Mouse (Mus musculus) liver, postnatal 0 days (tissue): ENCODE results near the gene Stmn1. TPM values are rescaled to one million over a fixed set of nuclear protein-coding genes. Genes with fewer than 3 reads are reported as not detected.

Source experiments
- ATAC-seq: fragments of 200-750 bp; cut with Nextera tagmentation; 2 replicates; pipeline ENCODE4 v1.8.0; 2017; ENCODE audit warnings: mild to moderate bottlenecking, moderate library complexity
- DNase-seq: peaks from one replicate; pipeline ENCODE4 v3.0.0-alpha.2; 2016
- H3K27ac ChIP-seq: fragments of 300-500 bp; sonication (generic); 2 replicates; pipeline ENCODE4 v1.5.1; 2014; ENCODE audit warnings: antibody characterized with exemption, moderate library complexity, mild to moderate bottlenecking, low read depth
- H3K27me3 ChIP-seq: fragments of 300-500 bp; sonication (generic); 2 replicates; pipeline ENCODE4 v1.6.1; 2014; ENCODE audit warnings: low read length, control low read depth, mixed read lengths; ENCODE audit not compliant: insufficient read depth
- H3K36me3 ChIP-seq: fragments of 300-500 bp; sonication (generic); replicated peaks from 2 replicates; pipeline ENCODE4 v1.6.1; 2014; ENCODE audit warnings: mild to moderate bottlenecking, control low read depth, low read length, moderate library complexity, mixed read lengths; ENCODE audit not compliant: insufficient read depth
- H3K4me1 ChIP-seq: fragments of 300-500 bp; sonication (generic); 2 replicates; pipeline ENCODE4 v1.6.1; 2014; ENCODE audit warnings: antibody characterized with exemption, mild to moderate bottlenecking, control low read depth; ENCODE audit not compliant: insufficient read depth
- H3K4me2 ChIP-seq: fragments of 300-500 bp; sonication (generic); 2 replicates; pipeline ENCODE4 v1.6.1; 2014; ENCODE audit warnings: low read depth, mild to moderate bottlenecking, low read length, moderate library complexity, mixed read lengths
- H3K4me3 ChIP-seq: fragments of 300-500 bp; sonication (generic); 2 replicates; pipeline ENCODE4 v1.5.1; 2014; ENCODE audit warnings: low read depth, low read length
- H3K9ac ChIP-seq: fragments of 300-500 bp; sonication (generic); replicated peaks from 2 replicates; pipeline ENCODE4 v1.6.1; 2014; ENCODE audit warnings: mild to moderate bottlenecking, moderate library complexity
- H3K9me3 ChIP-seq: fragments of 300-500 bp; sonication (generic); 2 replicates; pipeline ENCODE4 v1.6.1; 2016; ENCODE audit warnings: mild to moderate bottlenecking, control low read depth, low read length, mixed read lengths
- CTCF ChIP-seq: sonication (generic); IDR thresholded peaks from 2 replicates; pipeline ENCODE4 v1.5.1; 2016; ENCODE audit warnings: antibody characterized with exemption, low read depth
- EP300 ChIP-seq: IDR thresholded peaks from 2 replicates; pipeline ENCODE4 v1.6.1; 2016; ENCODE audit warnings: antibody characterized with exemption, low read depth, mild to moderate bottlenecking
- WGBS: fragments of 180-500 bp; shearing (Covaris S2); extraction: QIAGEN DNeasy Blood & Tissue Kit; methylation state at CpG from one replicate; pipeline ENCODE4 v1.1.7; 2014; ENCODE audit not compliant: insufficient replicate concordance; 5-methylcytosine and 5-hydroxymethylcytosine counted together
- polyA plus RNA-seq: library from polyadenylated mRNA; unstranded; fragments of >200 nt; fragmentation: Nextera tagmentation; extraction: Ambion mirVana; gene quantifications from 2 replicates; pipeline ENCODE4 v1.2.1, GENCODE M21; 2015

Gene Stmn1
- polyA plus RNA-seq, 1 experiment from 2014 or later = 258 TPM

DNA sequence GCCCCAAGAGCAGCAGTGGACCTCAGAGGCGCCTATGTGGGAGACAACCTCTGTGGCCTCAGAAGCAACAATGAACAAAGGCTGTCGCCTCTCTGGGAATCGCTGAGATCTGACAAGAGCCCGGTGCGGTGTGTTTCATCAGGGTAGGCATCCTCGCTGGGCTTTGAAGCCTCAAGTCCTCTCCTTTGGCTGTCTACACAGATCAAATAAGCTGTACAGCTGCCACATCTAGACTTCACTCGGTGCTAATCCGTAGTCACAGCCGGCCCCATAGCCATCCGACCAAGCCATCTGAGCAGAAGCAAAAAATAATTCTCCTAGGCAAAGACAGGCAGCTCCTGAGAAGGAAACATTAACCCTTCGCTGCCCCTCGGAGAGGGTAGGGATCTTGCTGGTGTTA, 2.3 kb upstream of the Stmn1 start:
- no peak for ATAC-seq
- H3K4me2 ChIP-seq = no peak overlapping the region
- WGBS = 71% methylated on average over 12 of the region's 12 CpGs

GRCm38 (mm10) chr4:134466381-134467262, 1.5 kb upstream of the Stmn1 start:
- no peak overlapping the region; the same call in 1 of the 2 replicates for H3K4me2 ChIP-seq
- TF ChIP-seq EP300 (no peak), CTCF (no peak)
- peak overlapping the region; percentile 83; the same call in 1 of the 2 replicates for H3K9ac ChIP-seq
- no peaks in the 10 kb centered on the region for H3K9me3 ChIP-seq
- no peak for ATAC-seq
- no peak overlapping the region for H3K27ac ChIP-seq
- peaks cover 21% of the 10 kb centered on the region for H3K4me1 ChIP-seq
- no peak overlapping the region for H3K4me3 ChIP-seq
- WGBS = 66% methylated on average over 11 of the region's 11 CpGs
- H3K27me3 ChIP-seq = no peaks in the 10 kb centered on the region
- DNase-seq = no peak
- H3K36me3 ChIP-seq = peaks cover 9% of the 10 kb centered on the region

More for the DNA sequence above, 2.3 kb upstream of the Stmn1 start:
- DNase-seq = no peak
- Histone ChIP-seq H3K36me3 (peaks cover 1% of the 10 kb centered on the region), H3K27ac (no peak overlapping the region), H3K27me3 (no peaks in the 10 kb centered on the region), H3K4me1 (peaks cover 21% of the 10 kb centered on the region), H3K9me3 (no peaks in the 10 kb centered on the region), H3K9ac (no peak overlapping the region), H3K4me3 (no peak overlapping the region)
- TF ChIP-seq EP300 = no peak
- no peak for TF ChIP-seq CTCF

GRCm38 (mm10) chr4:134467435-134468214, 495 bp upstream of the Stmn1 start:
- ATAC-seq (peak; percentile 15), DNase-seq (peak; percentile 31)
- TF ChIP-seq CTCF = no peak
- no peak for TF ChIP-seq EP300
- under 1% methylated on average over 31 of the region's 31 CpGs for WGBS
- Histone ChIP-seq H3K27ac (no peak overlapping the region; the same call in 1 of the 2 replicates), H3K4me2 (peak overlapping the region; percentile 96), H3K27me3 (no peaks in the 10 kb centered on the region), H3K9me3 (no peaks in the 10 kb centered on the region), H3K4me3 (peak overlapping the region; percentile 83), H3K36me3 (peaks cover 17% of the 10 kb centered on the region), H3K9ac (peak overlapping the region; percentile 83), H3K4me1 (peaks cover 21% of the 10 kb centered on the region)

GRCm38 (mm10) chr4:134468578-134469266, 602 bp downstream of the Stmn1 start:
- 1% methylated on average over 64 of the region's 68 CpGs for WGBS
- ATAC-seq (peak; percentile 86), DNase-seq (peak; percentile 99)
- H3K4me3 ChIP-seq = peak overlapping the region; percentile 83
- no peaks in the 10 kb centered on the region for H3K9me3 ChIP-seq
- peak overlapping the region; percentile 83 for H3K9ac ChIP-seq
- TF ChIP-seq CTCF = no peak
- no peak for TF ChIP-seq EP300
- H3K27ac ChIP-seq = peak overlapping the region; percentile 93
- peaks cover 21% of the 10 kb centered on the region for H3K4me1 ChIP-seq
- H3K4me2 ChIP-seq = peak overlapping the region; percentile 96
- H3K36me3 ChIP-seq = peaks cover 18% of the 10 kb centered on the region
- H3K27me3 ChIP-seq = no peaks in the 10 kb centered on the region

DNA sequence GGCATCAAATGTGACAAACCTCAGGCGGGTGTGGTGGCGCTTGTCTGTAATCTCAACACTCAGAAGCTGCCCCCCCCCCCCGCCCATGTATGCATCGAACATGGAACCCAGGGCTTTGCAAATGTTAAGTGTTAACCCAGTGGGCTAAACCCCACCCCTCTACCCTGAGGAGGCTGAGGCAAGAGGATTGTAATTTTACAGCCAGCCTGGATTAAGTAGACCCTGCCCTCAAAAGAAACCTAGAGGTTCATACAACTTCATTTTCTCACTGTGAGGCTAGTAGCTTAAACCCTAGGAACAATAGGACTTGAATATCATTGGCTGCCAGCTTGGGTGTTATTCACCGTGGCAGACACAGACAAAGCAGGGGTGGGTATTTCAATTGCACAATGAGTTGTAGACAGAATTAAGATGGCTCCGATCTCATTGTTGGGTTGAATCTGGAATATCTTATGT, 1.2 kb downstream of the Stmn1 start:
- peak overlapping the region; percentile 58 for H3K9ac ChIP-seq
- no peak for TF ChIP-seq EP300
- TF ChIP-seq CTCF = no peak
- 16% methylated on average over 6 of the region's 6 CpGs for WGBS
- H3K27me3 ChIP-seq = no peaks in the 10 kb centered on the region
- peak overlapping the region; percentile 83 for H3K4me3 ChIP-seq
- no peaks in the 10 kb centered on the region for H3K9me3 ChIP-seq
- ATAC-seq (peak; percentile 15), DNase-seq (peak; percentile 42)
- H3K4me2 ChIP-seq = peak overlapping the region; percentile 96
- peaks cover 25% of the 10 kb centered on the region for H3K36me3 ChIP-seq
- peaks cover 21% of the 10 kb centered on the region for H3K4me1 ChIP-seq
- peak overlapping the region; percentile 55 for H3K27ac ChIP-seq
